In genomic region chr5:8820592-8821104, GRCm38 (mm10) we compare ENCODE assay signal across 8 mouse cellular contexts. TPM values are rescaled to one million over a fixed set of nuclear protein-coding genes. Genes with fewer than 3 reads are reported as not detected.
DNase-seq lines count a peak whose midpoint lies in the region; ATAC-seq and TF ChIP-seq lines count a peak whose summit lies in the region.
"Not testable (repeated sequence)": the region's sequence is repeated elsewhere in the genome, so short reads cannot be mapped to it uniquely, and the experiment has no call there.

No protein-coding gene starts in this region.

- not testable (repeated sequence) for H3K36me3 ChIP-seq in ES-Bruce4 (ENCODE audit: control insufficient read depth, insufficient read depth, low read length, poor library complexity, severe bottlenecking); embryonic facial prominence, embryonic 13.5 days; forebrain, embryonic 15.5 days; heart, embryonic 16.5 days (ENCODE audit: control insufficient read depth, insufficient read depth); intestine, embryonic 14.5 days (ENCODE audit: control insufficient read depth, insufficient read depth, low read length); limb, embryonic 12.5 days; midbrain, embryonic 12.5 days; neural tube, embryonic 14.5 days (ENCODE audit: control insufficient read depth, insufficient read depth, low read length)

- TF ChIP-seq POLR2A in ES-Bruce4 (IDR thresholded peaks at IDR 0.05; ENCODE audit: insufficient read depth, low read length) = not testable (repeated sequence)

- ATAC-seq in embryonic facial prominence, embryonic 13.5 days (ENCODE audit: insufficient number of reproducible peaks, insufficient read depth, low FRiP score, low TSS enrichment, low read depth); forebrain, embryonic 15.5 days (replicated peaks); heart, embryonic 16.5 days (replicated peaks; ENCODE audit: extremely low read depth, insufficient read depth, low FRiP score); intestine, embryonic 14.5 days (replicated peaks; ENCODE audit: low FRiP score, low TSS enrichment, low read depth); limb, embryonic 12.5 days (ENCODE audit: insufficient number of reproducible peaks, insufficient read depth, low FRiP score, low TSS enrichment, low read depth): not testable (repeated sequence)
- ATAC-seq in midbrain, embryonic 12.5 days (ENCODE audit: low FRiP score, low read depth) = peak; percentile 64
- ATAC-seq in neural tube, embryonic 14.5 days (ENCODE audit: low read depth) = 0 out of 2 replicates have a peak, but pooled peaks have one; percentile 52

- peak overlapping the region; percentile 58 for H3K4me2 ChIP-seq in embryonic facial prominence, embryonic 13.5 days
- peak overlapping the region; percentile 48 for H3K4me2 ChIP-seq in forebrain, embryonic 15.5 days (replicated peaks)
- peak overlapping the region; percentile 65 for H3K4me2 ChIP-seq in heart, embryonic 16.5 days (ENCODE audit: low read depth, low read length)
- peak overlapping the region; percentile 45 for H3K4me2 ChIP-seq in intestine, embryonic 14.5 days (ENCODE audit: low read length)
- H3K4me2 ChIP-seq in limb, embryonic 12.5 days = peak overlapping the region; percentile 55
- H3K4me2 ChIP-seq in midbrain, embryonic 12.5 days (replicated peaks) = peak overlapping the region; percentile 49
- peak overlapping the region; percentile 47 for H3K4me2 ChIP-seq in neural tube, embryonic 14.5 days (ENCODE audit: low read depth, low read length)

- H3K4me1 ChIP-seq in ES-Bruce4 (ENCODE audit: control insufficient read depth, insufficient read depth, low read length); embryonic facial prominence, embryonic 13.5 days; forebrain, embryonic 15.5 days; heart, embryonic 16.5 days (ENCODE audit: control insufficient read depth, insufficient read depth, low read length); intestine, embryonic 14.5 days (replicated peaks; ENCODE audit: control insufficient read depth, insufficient read depth, low read length); limb, embryonic 12.5 days (replicated peaks); midbrain, embryonic 12.5 days; neural tube, embryonic 14.5 days (ENCODE audit: control insufficient read depth, insufficient read depth, low read length): not testable (repeated sequence)

- H3K4me3 ChIP-seq in ES-Bruce4 (ENCODE audit: low read depth, low read length); heart, embryonic 16.5 days (ENCODE audit: low read length); limb, embryonic 12.5 days (replicated peaks); midbrain, embryonic 12.5 days; neural tube, embryonic 14.5 days (ENCODE audit: low read depth, low read length): not testable (repeated sequence)
- H3K4me3 ChIP-seq in embryonic facial prominence, embryonic 13.5 days = peak overlapping the region; percentile 31
- peak overlapping the region; percentile 36; the same call in 1 of the 2 replicates for H3K4me3 ChIP-seq in forebrain, embryonic 15.5 days
- 0 out of 2 replicates have a peak overlapping the region, but pooled peaks have one; percentile 20 for H3K4me3 ChIP-seq in intestine, embryonic 14.5 days (ENCODE audit: low read depth, low read length)

- H3K27me3 ChIP-seq in ES-Bruce4 (ENCODE audit: control insufficient read depth, insufficient read depth, low read length, poor library complexity, severe bottlenecking); embryonic facial prominence, embryonic 13.5 days; forebrain, embryonic 15.5 days; heart, embryonic 16.5 days (ENCODE audit: control insufficient read depth, insufficient read depth, low read length); intestine, embryonic 14.5 days (replicated peaks; ENCODE audit: control insufficient read depth, insufficient read depth, low read length); limb, embryonic 12.5 days; midbrain, embryonic 12.5 days; neural tube, embryonic 14.5 days (ENCODE audit: control insufficient read depth, insufficient read depth, low read length): not testable (repeated sequence)

- TF ChIP-seq EP300 in ES-Bruce4 (IDR thresholded peaks at IDR 0.05; ENCODE audit: insufficient read depth, low read depth, low read length) = peak; percentile 27; the same call in 1 of the 2 replicates

- not testable (repeated sequence) for DNase-seq in intestine, embryonic 14.5 days (ENCODE audit: low spot score)

- H3K9me3 ChIP-seq in ES-Bruce4 (replicated peaks; ENCODE audit: control insufficient read depth, insufficient read depth, low read length, poor library complexity, severe bottlenecking); embryonic facial prominence, embryonic 13.5 days; forebrain, embryonic 15.5 days; heart, embryonic 16.5 days (replicated peaks; ENCODE audit: control insufficient read depth, low read length); intestine, embryonic 14.5 days (ENCODE audit: control insufficient read depth, low read length); limb, embryonic 12.5 days; midbrain, embryonic 12.5 days; neural tube, embryonic 14.5 days (ENCODE audit: control insufficient read depth, low read length): not testable (repeated sequence)

- under 1% methylated on average over 4 of the region's 6 CpGs for WGBS in embryonic facial prominence, embryonic 13.5 days
- WGBS in forebrain, embryonic 15.5 days = 2% methylated on average over 5 of the region's 6 CpGs
- 2% methylated on average over 4 of the region's 6 CpGs for WGBS in heart, embryonic 16.5 days
- 2% methylated on average over 4 of the region's 6 CpGs for WGBS in intestine, embryonic 14.5 days
- WGBS in limb, embryonic 12.5 days = 2% methylated on average over 5 of the region's 6 CpGs
- WGBS in midbrain, embryonic 12.5 days = 1% methylated on average over 4 of the region's 6 CpGs
- WGBS in neural tube, embryonic 14.5 days = 0% methylated on average over 4 of the region's 6 CpGs

- H3K9ac ChIP-seq in ES-Bruce4 (ENCODE audit: low read depth, poor library complexity, severe bottlenecking); embryonic facial prominence, embryonic 13.5 days; forebrain, embryonic 15.5 days (replicated peaks); heart, embryonic 16.5 days (ENCODE audit: low read length); intestine, embryonic 14.5 days (ENCODE audit: low read length); limb, embryonic 12.5 days (replicated peaks); midbrain, embryonic 12.5 days (replicated peaks); neural tube, embryonic 14.5 days (replicated peaks; ENCODE audit: low read depth, low read length): not testable (repeated sequence)

- H3K27ac ChIP-seq in ES-Bruce4 (ENCODE audit: insufficient read depth, low read length); embryonic facial prominence, embryonic 13.5 days; forebrain, embryonic 15.5 days (replicated peaks); heart, embryonic 16.5 days (ENCODE audit: low read length); intestine, embryonic 14.5 days (ENCODE audit: low read depth); limb, embryonic 12.5 days; midbrain, embryonic 12.5 days (replicated peaks); neural tube, embryonic 14.5 days (ENCODE audit: low read depth, low read length): not testable (repeated sequence)

- not testable (repeated sequence) for TF ChIP-seq CTCF in ES-Bruce4 (IDR thresholded peaks at IDR 0.05; ENCODE audit: low read depth, low read length)

RNA-seq across cellular contexts. Expression of gene Abcb1b, which starts 22.7 kb away (rescaled TPM):
- polyA plus RNA-seq in ES-Bruce4 (2011; ENCODE audit: insufficient read depth, insufficient read length, low read depth, missing spikeins) = 67.2 and 68.5 TPM in 2 replicates
- 1.4 and 1.7 TPM in 2 replicates for polyA plus RNA-seq in embryonic facial prominence, embryonic 13.5 days (2015; fragmentation: Nextera tagmentation; extraction: Ambion mirVana)
- 0.78 and 1.1 TPM in 2 replicates for polyA plus RNA-seq in forebrain, embryonic 15.5 days (2015; fragmentation: Nextera tagmentation; extraction: Ambion mirVana)
- 1.7 and 2.0 TPM in 2 replicates for polyA plus RNA-seq in heart, embryonic 16.5 days (2015; fragmentation: Nextera tagmentation; extraction: Ambion mirVana)
- 1.0 and 1.6 TPM in 2 replicates for polyA plus RNA-seq in intestine, embryonic 14.5 days (2014; fragmentation: Nextera tagmentation; extraction: Ambion mirVana)
- polyA plus RNA-seq in limb, embryonic 12.5 days (2016; fragmentation: Nextera tagmentation; extraction: Ambion mirVana) = 1.8 and 3.0 TPM in 2 replicates
- polyA plus RNA-seq in midbrain, embryonic 12.5 days (2016; fragmentation: Nextera tagmentation; extraction: Ambion mirVana) = 0.66 and 0.88 TPM in 2 replicates
- 0.51 and 1.0 TPM in 2 replicates for polyA plus RNA-seq in neural tube, embryonic 14.5 days (2014; fragmentation: Nextera tagmentation; extraction: Ambion mirVana)

Comparison
In these comparisons a context has a peak if more than half of its experiments do, and no peak if none do; other contexts are left out.
1. RNA of gene Abcb1b, which starts 22.7 kb away (polyA plus RNA-seq): 67.2 to 68.5 TPM in ES-Bruce4; 1.8 to 3.0 TPM in limb, embryonic 12.5 days, 1.7 to 2.0 TPM in heart, embryonic 16.5 days, 1.0 to 1.6 TPM in intestine, embryonic 14.5 days, 1.4 to 1.7 TPM in embryonic facial prominence, embryonic 13.5 days, 0.78 to 1.1 TPM in forebrain, embryonic 15.5 days, 0.66 to 0.88 TPM in midbrain, embryonic 12.5 days and 0.51 to 1.0 TPM in neural tube, embryonic 14.5 days; every median in the first group is over 10 times any median in the second.
2. Peak in every context shown above with its lines, with median percentiles within 50 percentile points of each other: H3K4me2 ChIP-seq.